Mouse (Mus musculus) cerebellum, postnatal 14 days (tissue): ENCODE results near the gene Kmt2c.
A peak's percentile ranks its signal among the peaks of the same experiment; 100 is the strongest.
"Not testable (repeated sequence)": the region's sequence is repeated elsewhere in the genome, so short reads cannot be mapped to it uniquely, and the experiment has no call there.

Experiments
- DNase-seq, 2 experiments: peaks; one replicate each; pipeline ENCODE4 v3.0.0; 2021; ENCODE audit warnings: mixed read lengths in 2 of 2

Gene Kmt2c

DNA sequence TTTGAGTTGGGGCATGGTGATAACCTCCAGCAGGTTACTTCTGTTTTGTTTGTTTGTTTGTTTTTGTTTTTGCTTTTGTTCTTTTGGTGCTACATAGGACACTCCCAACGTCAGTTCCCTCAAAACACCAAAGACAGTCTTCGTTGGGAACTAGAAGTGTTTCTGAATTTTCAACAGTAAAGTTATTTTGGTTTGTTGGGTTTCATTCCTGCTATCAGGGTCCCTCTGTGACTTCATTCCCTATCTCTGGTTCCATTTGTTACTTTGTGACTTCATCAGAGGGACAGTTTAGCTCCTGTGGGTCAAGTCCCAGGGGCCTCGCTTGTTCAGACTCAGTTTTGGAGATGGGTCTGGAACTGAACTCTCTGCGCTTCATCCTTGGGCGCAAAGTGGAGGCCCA is 17.2 kb upstream of the Kmt2c start, which contains the start of gene Cct8l1:
Gene Cct8l1 (plus strand): TSS at position 301 of the 400 bp plus-strand sequence.
- no peak for DNase-seq

GRCm38 (mm10) chr5:25506041-25506440 is 7.5 kb upstream of the Kmt2c start:
- no peak for DNase-seq

- DNase-seq: no peak
Measured at GRCm38 (mm10) chr5:25500686-25501085, 2.1 kb upstream of the Kmt2c start.

- peak; percentile 100 for DNase-seq
Measured at GRCm38 (mm10) chr5:25499423-25500398, 1.1 kb upstream of the Kmt2c start.

DNA sequence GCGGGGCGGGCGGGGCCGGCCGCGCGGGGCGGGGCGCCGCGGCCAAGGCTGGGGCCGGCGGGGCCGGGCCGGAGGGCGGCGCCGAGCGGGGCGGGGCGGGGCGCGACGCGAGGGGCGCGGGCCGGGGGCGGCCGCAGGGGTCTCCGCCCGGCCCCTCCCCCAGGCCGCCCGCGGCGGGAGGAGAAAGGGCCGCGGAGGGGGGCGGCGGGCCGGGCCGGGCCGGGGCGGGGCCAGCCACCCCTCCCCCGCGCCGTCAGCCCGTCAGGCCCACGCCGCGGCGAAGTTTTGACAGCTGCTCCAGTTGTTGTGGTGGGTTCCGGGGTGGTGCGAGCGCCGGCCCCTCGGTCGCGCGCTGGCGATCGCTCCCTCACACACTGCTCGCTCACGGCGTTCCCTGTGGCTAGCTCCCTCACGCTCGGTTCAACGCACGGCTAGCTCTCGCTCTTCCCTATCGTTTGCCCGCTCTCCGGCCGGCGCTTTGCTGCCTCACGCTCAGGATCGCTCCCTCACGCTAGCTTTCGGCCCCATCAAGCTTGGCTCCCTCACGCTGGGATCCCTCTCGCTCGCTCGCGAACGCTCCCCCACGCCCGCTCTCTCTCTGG is 339 bp upstream of the Kmt2c start:
- peak in 1 of 2 experiments; percentile 78 for DNase-seq

GRCm38 (mm10) chr5:25497720-25498345 is 750 bp downstream of the Kmt2c start:
- peak; percentile 68 to 73 for DNase-seq

DNA sequence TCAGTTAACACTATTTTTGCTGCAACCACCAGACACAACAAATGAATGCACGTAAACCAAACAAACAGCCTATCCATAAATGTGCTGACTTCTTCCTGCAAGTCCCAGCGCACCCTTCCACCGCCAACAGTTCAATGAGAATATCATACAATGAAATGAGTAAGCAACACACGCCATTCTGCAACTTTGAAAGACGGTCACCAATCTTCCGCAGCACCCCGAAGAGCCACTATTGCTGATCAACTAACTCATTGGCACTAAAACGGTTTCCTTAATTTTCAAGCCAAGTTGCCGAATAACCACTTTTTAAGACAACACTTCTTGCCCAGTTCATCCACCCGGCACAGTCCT is 1.2 kb downstream of the Kmt2c start:
- DNase-seq: peak; percentile 20 to 36

DNA sequence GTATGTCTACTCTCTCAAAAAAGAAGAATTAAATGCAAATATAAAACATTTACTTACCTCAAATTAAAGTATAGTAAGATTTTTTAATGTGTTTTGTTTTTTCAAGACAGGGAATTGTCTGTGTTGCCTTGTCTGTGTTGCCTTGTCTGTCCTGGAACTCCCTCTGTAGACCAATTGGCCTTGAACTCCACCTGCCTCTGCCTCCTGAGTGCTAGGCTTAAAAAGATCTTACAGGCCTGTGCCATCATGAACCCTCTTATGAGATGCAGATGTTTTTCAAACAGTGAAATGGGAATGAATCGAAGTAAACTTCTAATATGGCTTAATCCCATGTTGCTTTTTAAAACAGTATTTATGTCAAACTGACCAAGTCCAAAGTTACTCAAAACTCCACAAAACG is 1.9 kb downstream of the Kmt2c start:
- DNase-seq: no peak

DNA sequence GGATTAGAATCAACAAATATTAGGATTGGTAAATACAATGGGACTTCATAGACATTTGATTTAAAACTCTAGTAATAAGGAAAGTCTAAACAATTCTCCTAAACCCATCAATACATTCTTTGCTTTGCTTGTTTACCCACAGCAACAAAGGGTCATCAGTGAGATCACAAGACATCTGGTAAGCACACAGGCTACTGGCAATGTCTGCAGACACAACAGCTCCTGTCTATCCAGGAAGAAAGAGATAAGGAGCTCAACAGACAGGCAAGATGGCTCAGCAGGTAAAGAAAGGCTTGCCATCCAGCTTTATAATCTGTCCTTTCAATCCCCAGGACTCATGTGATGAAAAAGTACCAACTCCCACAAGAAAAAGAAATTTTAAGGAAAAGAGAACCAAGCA is 19.7 kb downstream of the Kmt2c start:
- no peak for DNase-seq

GRCm38 (mm10) chr5:25475789-25476188 is 22.8 kb downstream of the Kmt2c start:
- no peak for DNase-seq

DNA sequence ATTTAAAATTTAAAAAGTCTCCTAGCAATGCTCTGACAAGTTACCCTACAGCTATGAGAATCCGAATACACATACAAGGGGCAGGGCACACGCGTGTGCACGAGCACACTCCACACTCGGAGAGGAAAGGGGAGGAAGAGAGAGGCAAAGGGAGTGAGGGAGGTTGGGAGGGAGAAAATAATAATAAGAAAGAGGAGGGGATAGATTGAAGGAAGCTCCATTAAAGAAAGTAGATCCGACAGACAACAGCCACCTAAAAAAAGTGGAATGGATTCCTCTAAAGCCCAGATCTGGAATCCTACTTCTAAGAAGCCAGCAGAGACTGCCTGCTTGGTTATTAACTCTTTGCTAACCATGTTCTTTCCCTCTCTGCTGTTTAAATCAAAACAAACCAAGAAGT is 26.5 kb downstream of the Kmt2c start:
- peak in 1 of 2 experiments; percentile 9 for DNase-seq

GRCm38 (mm10) chr5:25461956-25462355 is 36.6 kb downstream of the Kmt2c start:
- DNase-seq: no peak

DNA sequence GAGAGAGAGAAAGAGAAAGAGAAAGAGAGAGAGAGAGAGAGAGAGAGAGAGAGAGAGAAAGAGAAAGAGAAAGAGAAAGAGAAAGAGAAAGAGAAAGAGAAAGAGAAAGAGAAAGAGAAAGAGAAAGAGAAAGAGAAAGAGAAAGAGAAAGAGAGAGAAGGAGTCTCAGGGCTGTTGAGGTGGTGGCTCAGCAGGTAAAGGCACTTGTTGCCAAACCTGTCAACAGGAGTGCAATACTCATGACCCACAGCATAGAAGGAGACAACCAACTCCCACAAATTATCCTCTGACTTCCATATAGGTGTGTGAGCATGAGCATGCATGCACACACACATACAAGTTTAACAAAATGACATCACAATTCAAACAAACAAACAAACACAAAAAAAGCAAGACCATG is 43.2 kb downstream of the Kmt2c start:
- not testable (repeated sequence) for DNase-seq

DNA sequence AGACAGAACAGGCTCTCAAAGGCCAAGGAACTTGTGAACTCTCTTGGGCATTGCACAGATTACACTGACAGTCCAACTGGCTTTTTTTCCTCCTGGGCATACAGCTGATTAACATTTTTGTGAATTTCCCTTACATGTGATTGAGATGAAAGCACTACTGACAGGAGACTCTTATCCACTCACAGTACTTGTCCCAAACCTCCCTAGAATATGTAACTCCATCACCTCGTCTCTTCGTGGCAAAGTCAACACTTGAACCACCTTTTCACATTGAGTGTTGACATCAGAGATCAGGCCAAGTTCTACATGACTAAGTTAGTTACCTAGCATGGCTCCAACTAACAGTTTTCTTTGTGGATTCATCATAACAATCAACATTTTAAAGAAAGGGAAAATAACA is 45.9 kb downstream of the Kmt2c start:
- DNase-seq: no peak

DNA sequence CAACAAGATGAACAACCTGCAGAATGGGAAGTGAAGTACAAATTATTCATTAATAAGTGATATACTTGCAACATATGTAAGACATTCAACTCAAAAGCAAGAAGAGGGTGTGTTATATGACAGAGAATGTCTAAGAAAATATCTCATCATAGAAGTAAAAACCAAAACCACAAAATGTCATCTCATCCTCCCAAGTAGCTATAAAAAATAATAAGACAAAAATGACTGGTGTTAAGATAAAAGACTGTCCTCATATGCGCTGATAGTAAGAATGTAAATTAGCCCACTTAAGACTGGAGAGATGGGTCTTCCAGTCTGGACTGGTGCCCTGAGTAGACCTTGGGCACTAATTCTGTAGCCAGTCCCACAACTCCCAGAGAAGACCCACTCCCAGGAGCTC is 61.1 kb downstream of the Kmt2c start:
- DNase-seq: no peak

- peak; percentile 69 to 76 for DNase-seq
Measured at GRCm38 (mm10) chr5:25436081-25436480, 62.5 kb downstream of the Kmt2c start.

GRCm38 (mm10) chr5:25422576-25422975 is 76.0 kb downstream of the Kmt2c start:
- DNase-seq: peak in 1 of 2 experiments; percentile 23

DNA sequence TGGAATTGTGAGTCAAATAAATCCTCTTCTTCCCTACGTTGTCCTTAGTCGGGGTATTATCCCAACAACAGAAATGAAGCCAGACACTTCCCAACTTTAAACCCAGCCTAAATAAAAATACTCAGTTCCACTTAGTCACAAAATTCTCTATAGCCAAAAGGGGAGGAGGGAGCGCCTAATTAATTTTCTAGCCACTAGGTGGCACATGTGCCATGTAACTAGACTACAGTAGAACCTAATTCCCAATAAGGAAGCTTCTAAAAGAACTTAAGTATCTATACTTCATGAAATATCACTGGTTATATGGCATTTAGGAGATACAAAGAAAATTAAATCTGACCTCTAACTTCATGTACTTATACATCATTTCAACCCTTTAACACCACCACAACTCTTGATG is 78.0 kb downstream of the Kmt2c start:
- peak; percentile 80 to 85 for DNase-seq

DNA sequence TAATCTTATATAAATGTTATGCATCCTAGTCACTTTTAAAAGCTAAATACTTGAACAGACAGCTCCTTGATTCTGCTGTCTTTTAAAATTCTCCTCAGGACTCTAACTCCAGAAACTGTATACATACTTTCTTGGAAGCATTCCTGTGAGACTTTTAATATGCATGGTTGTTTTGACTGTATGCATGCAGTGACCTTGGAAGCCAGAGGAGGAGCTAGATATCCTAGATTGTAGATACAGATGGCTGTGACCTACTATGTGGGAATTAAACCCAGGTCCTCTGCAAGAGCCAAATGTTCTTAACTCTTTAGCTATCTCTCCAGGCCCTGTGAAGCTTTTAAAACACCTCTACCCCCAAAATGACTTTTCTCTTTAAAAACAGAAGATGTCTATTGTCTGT is 83.2 kb downstream of the Kmt2c start:
- no peak for DNase-seq

GRCm38 (mm10) chr5:25396727-25397126 is 101.9 kb downstream of the Kmt2c start:
- DNase-seq: no peak

GRCm38 (mm10) chr5:25392655-25393054 is 105.9 kb downstream of the Kmt2c start:
- no peak for DNase-seq

DNA sequence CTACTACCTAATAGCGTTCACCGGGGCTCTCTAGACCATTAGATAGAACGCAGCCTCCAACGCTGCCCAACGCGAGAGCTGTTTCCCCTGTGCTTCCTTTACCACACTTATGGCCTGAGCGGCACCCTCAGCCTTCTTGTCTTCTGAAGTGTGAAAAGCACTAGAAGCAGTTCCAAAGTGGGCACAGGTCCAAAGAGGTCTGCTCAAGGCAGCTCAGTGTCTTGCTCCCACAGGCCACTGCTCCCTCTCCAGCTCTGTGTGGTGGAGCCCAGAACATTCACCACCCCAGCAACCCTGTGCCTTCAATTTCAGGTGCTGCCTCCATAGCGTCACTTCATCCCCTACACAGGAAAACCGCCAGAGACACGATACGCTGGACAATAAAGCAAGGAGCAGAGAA is 115.0 kb downstream of the Kmt2c start:
- peak; percentile 37 to 42 for DNase-seq

GRCm38 (mm10) chr5:25379188-25379587 is 119.4 kb downstream of the Kmt2c start:
- DNase-seq: no peak

- no peak for DNase-seq
Measured at GRCm38 (mm10) chr5:25368420-25368819, 130.2 kb downstream of the Kmt2c start.
